Mouse (Mus musculus): ENCODE measurements at regions not wholly inside any gene's neighbourhood (a gene's known extent, or its start where the extent isn't known, plus 50 kb on each side); places are given as distances from the start of the nearest gene placed in this dataset.
A peak's percentile ranks its signal among the peaks of the same experiment; 100 is the strongest.
"Not testable (repeated sequence)": the region's sequence is repeated elsewhere in the genome, so short reads cannot be mapped to it uniquely, and the experiment has no call there.

DNA sequence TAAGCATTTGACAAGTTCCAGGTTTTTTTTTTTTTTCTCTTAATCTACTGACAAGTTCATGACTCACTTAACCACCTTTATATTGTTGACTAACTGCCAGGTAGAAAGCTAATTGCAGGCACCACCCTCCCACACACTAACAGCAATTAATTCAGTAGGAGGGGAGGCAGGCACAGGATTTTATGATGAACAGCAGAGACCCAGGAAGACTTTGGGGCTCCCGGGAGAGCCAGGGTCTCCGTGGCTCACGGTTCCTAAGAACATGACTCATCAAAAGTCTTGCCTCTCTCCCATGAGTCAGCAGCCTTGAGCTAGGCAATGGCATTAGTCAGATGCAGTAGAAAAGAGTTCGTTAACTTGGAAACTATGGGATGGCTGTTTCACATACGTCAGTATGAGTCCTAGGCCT is 77.7 kb downstream of the Phlda1 start:
- ATAC-seq (replicated peaks in 1 of 2; ENCODE audit: insufficient read depth in 1 of 2, low FRiP score in 2 of 2, low TSS enrichment in 1 of 2, low read depth in 1 of 2, poor library complexity in 2 of 2, severe bottlenecking in 2 of 2): no peak

DNA sequence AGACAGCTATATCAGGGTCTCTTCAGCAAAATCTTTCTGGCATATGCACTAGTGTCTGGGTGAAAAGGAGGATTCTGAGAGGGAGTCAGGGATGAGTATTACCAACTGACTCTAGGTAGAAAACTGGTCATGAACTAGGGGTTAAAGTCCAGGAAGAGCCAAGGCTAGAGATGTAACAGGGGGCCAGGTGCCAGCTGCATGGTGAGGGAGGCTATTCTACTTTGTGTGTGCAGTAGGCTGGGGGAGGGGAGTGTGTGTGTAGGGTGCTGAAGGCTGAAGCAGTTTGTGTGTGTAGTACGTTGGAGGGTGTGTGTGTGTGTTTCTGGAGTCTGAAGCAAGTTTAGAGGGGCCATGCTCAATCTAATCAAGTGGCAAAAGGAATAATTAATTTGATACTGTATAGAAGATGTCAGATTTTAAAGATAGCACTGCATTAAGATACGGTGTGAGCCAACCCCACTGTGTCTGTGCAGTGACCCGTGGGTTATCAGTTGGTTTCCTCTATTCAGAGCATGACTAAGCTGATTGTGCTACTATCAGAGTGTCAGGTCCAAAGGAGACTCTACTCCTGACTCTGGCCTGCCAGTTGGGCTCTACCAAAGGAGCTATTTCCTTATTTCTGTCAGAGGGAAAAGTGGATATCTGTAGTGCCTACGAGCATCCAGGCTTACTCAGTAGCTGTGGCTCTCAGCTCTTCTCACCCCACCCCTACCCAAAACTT is 82.0 kb downstream of the Phlda1 start:
- peak; percentile 21 to 22; a peak in 2 of 4 replicates for ATAC-seq (replicated peaks in 1 of 2; ENCODE audit: insufficient read depth in 1 of 2, low FRiP score in 2 of 2, low TSS enrichment in 1 of 2, low read depth in 1 of 2, poor library complexity in 2 of 2, severe bottlenecking in 2 of 2)

DNA sequence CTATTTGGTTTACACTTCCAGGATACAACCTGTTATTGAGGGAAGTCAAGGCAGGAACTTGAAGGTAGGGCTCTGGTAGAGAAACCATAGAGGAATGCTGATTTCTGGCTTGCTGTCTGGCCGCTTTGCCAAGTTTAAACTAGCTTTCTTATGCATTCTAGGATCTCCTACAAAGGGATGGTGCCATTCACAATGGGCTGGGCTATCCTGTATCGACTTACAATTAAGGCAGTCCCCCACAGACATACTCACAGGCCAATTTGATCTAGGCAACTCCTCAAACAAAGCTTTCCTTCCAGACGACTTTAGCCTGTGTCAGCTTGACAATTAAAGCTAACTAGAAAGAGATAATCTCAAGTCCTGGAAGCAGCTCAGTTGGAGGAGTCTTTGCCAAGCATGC is 83.1 kb downstream of the Phlda1 start:
- no peak for ATAC-seq (replicated peaks in 1 of 2; ENCODE audit: insufficient read depth in 1 of 2, low FRiP score in 2 of 2, low TSS enrichment in 1 of 2, low read depth in 1 of 2, poor library complexity in 2 of 2, severe bottlenecking in 2 of 2)

DNA sequence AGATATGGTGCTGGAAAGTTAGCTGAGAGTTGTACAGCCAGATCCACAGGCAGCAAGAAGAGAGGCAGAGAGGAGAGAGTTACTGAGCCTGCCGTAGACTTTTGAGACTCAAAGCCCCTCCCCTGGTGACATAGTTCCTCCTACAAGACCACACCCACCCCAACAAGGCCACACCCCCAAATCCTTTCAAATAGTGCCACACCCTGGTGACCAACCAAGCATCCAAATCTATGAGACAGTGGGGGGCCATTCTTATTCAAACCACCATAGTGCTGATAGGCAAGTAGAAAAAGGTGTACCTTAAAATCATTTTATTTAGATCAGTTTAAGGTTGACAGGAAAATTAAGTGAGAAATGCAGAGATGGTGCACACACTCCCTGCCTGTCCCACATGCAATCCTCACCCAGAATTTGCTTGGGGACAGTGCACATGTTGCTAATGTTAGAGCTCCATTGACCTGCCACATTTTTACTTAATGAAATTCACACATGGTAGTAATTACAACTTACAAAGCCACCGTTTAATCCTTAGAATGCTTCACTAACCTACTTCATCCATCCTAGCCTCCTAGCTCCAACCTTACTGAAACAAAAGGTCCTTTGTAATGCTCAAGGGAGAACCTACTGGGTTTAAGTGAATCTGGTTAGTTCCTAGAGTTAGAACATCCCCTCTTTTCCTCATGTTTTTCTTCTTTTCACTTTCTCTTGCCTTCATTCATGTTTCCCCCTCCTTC is 86.5 kb downstream of the Phlda1 start:
- ATAC-seq (replicated peaks in 1 of 2; ENCODE audit: insufficient read depth in 1 of 2, low FRiP score in 2 of 2, low TSS enrichment in 1 of 2, low read depth in 1 of 2, poor library complexity in 2 of 2, severe bottlenecking in 2 of 2): no peak

DNA sequence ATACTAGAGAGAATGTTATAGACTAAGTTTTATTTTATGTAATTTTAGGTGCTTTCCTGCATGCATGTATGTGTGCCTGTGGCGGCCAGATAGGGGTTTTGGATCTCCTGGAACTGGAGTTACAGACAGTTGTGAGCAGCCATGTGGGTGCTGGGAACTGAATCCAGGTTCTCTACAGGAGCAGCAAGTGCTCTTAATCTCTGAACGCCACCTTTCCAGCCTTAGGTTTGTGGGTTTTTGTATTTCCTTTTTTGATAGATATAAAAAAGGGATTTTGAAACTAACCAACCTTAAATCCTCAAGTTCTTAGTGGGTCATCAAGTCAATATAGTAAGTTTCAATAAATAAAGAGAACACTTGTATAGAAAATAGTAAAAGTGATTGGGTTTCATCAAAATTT is 87.2 kb downstream of the Phlda1 start:
- no peak for ATAC-seq (replicated peaks in 1 of 2; ENCODE audit: insufficient read depth in 1 of 2, low FRiP score in 2 of 2, low TSS enrichment in 1 of 2, low read depth in 1 of 2, poor library complexity in 2 of 2, severe bottlenecking in 2 of 2)

DNA sequence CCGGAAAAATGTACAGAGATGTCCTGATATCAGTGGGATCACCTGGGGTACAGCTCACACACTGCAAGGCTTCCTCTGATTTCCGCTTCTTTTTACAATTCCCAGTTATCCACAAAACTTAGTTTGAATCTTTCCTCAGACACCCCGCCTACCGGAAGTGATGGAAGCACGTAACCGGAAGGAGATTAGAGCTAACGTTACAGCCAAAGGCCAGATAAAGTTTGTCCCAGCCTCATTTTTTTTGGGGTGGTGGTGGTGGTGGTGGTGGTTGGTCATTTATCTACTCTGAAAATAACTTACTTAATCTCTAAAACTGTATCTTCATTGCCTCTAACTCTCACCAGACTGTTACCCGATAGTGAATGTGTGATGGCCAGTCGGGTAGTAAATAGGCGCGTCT is 88.1 kb downstream of the Phlda1 start:
- no peak for ATAC-seq (replicated peaks in 1 of 2; ENCODE audit: insufficient read depth in 1 of 2, low FRiP score in 2 of 2, low TSS enrichment in 1 of 2, low read depth in 1 of 2, poor library complexity in 2 of 2, severe bottlenecking in 2 of 2)

DNA sequence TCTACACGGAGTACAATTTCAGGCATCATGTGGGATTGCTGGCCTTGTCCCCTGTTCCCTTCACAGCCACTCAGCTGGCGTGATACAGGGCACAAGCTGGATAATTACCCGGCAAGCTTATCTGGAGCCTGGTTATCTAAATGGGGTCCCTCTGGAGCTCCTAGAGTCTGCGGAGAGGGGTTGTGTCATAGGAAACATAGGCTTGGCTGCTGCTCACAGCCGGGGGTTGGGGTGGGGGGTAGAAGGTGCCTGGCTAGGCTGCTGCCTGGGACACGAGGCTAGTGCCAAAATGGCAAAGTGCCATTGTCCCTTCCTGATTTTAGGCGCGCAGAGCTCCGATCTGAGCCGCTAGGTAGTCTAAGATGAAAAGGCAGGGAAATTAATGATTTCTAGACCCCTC is 88.6 kb downstream of the Phlda1 start:
- ATAC-seq (replicated peaks in 1 of 2; ENCODE audit: insufficient read depth in 1 of 2, low FRiP score in 2 of 2, low TSS enrichment in 1 of 2, low read depth in 1 of 2, poor library complexity in 2 of 2, severe bottlenecking in 2 of 2): no peak

DNA sequence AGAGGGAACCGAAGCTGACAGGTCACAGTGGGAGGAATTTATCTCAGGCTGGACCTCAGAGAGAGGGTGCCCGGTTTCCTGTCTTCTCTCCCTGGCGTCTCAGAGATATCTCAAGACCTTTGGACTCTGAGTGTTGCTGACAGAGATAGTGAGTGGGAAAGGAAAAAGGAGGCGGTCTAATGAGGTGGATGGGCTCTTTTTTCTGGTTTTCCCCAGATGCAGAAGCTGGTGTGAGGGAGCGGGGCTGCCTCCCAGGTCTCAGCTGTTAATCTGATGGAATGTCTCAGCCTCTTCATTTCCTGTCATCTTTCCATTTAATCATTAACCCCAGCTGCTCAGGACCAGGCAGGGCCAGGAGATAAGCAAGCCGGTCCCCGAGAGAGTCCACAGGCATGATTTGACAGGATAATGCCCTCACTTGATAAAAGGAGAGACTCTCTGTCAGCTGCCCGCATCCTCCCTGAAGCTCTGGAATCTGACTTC is 89.5 kb downstream of the Phlda1 start:
- ATAC-seq (replicated peaks in 1 of 2; ENCODE audit: insufficient read depth in 1 of 2, low FRiP score in 2 of 2, low TSS enrichment in 1 of 2, low read depth in 1 of 2, poor library complexity in 2 of 2, severe bottlenecking in 2 of 2): no peak; a peak in 1 of 4 replicates

DNA sequence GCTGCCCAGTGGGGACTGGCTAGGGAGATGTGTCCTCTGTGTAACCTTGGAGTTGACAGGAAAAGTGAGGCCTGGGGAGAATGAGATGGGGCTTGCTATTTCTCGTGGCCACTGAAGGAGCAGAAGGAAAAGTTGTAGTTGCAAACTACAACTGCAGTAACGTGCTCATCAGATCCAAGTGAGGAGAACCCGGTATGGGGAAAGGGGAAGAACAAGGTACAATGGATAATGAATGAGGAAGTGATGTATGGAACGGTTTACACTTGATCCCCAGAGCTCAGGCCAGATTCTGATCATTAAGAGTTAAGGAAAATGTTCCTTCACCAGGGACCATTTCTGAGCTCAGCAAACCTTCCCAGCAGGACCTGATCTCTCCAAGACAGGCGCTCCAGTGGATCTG is 92.6 kb downstream of the Phlda1 start:
- no peak for ATAC-seq (replicated peaks in 1 of 2; ENCODE audit: insufficient read depth in 1 of 2, low FRiP score in 2 of 2, low TSS enrichment in 1 of 2, low read depth in 1 of 2, poor library complexity in 2 of 2, severe bottlenecking in 2 of 2)

DNA sequence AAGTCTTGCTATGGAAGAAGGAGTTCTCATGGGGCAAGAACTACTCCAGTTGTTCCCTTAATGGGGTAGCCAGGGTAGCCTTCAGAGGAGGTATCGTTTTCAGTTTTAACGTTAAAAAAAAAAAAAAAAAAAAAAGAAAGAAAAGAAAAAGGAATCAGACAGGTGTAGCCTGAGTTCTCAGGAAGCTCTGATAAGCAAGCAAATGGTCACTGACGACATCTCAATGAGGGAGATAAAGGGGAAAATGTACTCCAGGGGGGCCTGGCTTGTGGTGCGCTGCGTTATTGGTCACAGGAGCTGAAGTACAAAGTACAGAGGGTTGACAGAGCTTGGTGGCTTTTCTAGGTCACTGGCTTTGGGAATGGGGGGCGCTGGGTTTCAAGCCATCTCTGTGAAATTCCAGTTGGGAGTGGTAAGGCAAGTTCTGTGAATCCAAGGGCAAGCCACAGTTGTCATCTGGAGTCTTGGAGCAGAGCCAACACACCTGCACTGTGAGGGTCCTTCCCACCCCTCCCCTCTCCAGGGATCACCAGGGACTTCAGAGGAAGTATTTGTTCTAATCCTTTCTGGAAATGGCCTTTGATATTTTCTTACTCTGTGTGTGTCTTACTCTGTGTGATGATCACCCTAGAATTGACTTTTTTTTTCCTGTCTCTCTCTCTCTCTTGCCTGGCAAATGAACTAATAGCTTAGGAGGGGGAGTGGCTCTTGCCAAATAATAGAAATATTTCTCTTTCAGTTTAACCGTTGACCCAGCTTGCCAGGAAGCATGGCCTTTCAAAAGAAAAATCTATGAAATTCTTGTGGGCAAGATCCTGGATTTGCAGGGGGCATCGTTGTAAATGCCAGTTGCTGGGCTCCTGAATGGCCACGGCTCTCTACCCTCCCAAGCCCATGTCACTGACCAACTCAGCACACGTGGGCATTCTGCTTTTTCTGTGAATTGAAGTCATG is 93.5 kb downstream of the Phlda1 start:
- no peak for ATAC-seq (replicated peaks in 1 of 2; ENCODE audit: insufficient read depth in 1 of 2, low FRiP score in 2 of 2, low TSS enrichment in 1 of 2, low read depth in 1 of 2, poor library complexity in 2 of 2, severe bottlenecking in 2 of 2)

DNA sequence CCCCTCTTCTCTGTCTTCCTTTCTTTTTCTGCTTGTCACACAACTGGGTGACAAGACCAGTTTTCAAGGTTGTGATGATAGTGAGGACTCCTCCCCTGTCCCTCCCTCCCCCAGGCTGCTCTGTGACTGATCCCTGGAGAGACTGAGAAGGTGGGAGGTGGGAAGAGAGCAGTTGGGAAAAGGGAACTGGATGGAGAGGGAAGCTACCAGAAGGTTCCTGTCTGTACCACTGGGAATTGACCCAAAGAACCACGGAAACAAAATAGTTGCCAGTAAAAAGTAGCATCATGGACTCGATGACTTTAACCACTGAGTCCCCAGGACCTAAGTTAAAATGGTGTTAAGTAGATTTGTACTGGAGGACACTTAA is 94.2 kb downstream of the Phlda1 start:
- 0 out of 4 replicates have a peak, but pooled peaks of 1 of the 2 experiments have one; percentile 3 for ATAC-seq (replicated peaks in 1 of 2; ENCODE audit: insufficient read depth in 1 of 2, low FRiP score in 2 of 2, low TSS enrichment in 1 of 2, low read depth in 1 of 2, poor library complexity in 2 of 2, severe bottlenecking in 2 of 2)

DNA sequence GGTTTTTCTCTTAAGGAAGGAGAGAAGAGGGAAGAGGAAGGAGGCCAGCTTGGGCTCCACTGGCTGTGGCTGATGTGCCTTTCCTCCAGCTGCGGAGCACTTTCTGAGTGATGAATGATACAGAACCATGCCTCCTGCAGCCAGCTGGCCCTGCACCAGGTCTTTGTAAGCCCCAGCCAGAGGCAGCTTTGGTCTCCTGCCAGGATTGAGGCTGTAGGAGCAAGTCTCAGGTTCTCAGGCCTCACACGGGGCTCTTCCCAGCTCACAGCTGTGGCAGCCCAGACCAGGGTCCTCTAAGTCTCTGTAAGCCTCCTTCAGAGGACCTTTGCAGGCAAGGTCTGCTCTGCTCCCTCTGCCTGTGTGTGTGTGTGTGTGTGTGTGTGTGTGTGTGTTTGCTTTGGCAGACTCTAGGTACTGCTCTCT is 94.6 kb downstream of the Phlda1 start:
- ATAC-seq (replicated peaks in 1 of 2; ENCODE audit: insufficient read depth in 1 of 2, low FRiP score in 2 of 2, low TSS enrichment in 1 of 2, low read depth in 1 of 2, poor library complexity in 2 of 2, severe bottlenecking in 2 of 2): peak; percentile 86 to 90

DNA sequence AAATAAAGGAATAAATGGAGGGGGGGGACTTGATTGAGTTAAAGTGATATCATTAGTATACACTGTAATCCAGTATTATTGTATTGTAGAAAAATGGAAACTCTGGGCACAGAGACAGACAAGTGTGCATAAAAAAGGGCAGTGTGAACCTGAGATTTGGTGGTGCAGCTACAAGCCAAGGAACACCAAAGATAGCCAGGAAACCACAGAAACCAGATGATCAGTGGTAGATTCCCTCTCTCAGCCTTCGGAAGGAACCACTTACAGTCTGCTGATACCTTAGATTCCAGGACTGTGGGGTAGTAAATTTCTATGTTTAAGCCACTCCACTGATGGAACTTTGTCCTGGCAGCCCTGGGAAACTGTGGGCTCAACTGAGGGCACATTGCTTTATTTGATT is 97.1 kb downstream of the Phlda1 start:
- no peak for ATAC-seq (replicated peaks in 1 of 2; ENCODE audit: insufficient read depth in 1 of 2, low FRiP score in 2 of 2, low TSS enrichment in 1 of 2, low read depth in 1 of 2, poor library complexity in 2 of 2, severe bottlenecking in 2 of 2)

DNA sequence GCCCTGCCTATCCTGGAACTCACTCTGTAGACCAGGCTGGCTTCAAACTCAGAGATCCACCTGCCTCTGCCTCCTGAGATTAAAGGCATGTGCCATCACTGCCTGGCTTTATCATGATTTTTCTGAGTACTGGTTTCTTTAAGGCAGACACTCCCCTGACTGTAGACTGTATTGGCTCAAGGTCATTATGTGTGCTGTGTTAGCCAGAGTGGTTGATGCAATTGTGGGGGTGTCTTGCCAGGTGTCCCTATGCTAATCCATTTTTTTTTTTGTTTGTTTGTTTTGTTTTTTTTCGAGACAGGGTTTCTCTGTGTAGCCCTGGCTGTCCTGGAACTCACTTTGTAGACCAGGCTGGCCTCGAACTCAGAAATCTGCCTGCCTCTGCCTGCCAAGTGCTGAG is 101.3 kb downstream of the Phlda1 start:
- not testable (repeated sequence) for ATAC-seq (replicated peaks in 1 of 2; ENCODE audit: insufficient read depth in 1 of 2, low FRiP score in 2 of 2, low TSS enrichment in 1 of 2, low read depth in 1 of 2, poor library complexity in 2 of 2, severe bottlenecking in 2 of 2)

DNA sequence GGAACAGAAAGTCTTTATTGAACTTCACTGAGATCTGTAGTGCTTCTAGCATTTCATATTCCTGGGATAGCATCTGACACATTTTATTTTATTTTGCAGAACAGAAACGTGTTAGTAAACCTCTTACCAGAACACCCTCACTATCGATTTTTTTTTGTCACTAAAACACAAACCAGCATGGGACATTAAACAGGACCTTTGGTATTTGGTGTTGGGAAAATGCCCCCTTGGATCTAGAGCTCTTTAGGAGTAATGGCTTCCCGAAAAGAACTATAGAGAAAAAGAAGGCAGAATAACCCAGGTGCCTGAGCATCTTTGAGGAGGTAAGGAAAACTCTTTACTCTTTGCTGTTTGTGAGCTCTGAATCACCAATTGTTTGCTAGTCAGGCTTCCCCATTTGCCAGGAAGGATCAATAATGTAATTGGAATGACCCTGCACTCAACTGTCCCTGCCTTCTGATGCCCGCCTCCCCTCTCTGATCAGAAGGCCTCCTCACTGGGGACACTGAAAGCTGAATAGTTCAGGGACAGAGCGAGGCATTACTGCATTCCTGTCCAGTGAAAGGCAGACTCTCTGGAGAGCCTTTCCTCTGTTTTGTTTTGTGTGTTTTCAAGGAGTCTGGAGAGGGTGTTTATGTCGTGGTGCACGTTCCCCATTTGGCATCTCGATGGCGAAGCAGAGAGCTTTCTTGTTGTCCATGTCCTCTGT is 102.5 kb downstream of the Phlda1 start:
- ATAC-seq (replicated peaks in 1 of 2; ENCODE audit: insufficient read depth in 1 of 2, low FRiP score in 2 of 2, low TSS enrichment in 1 of 2, low read depth in 1 of 2, poor library complexity in 2 of 2, severe bottlenecking in 2 of 2): no peak

DNA sequence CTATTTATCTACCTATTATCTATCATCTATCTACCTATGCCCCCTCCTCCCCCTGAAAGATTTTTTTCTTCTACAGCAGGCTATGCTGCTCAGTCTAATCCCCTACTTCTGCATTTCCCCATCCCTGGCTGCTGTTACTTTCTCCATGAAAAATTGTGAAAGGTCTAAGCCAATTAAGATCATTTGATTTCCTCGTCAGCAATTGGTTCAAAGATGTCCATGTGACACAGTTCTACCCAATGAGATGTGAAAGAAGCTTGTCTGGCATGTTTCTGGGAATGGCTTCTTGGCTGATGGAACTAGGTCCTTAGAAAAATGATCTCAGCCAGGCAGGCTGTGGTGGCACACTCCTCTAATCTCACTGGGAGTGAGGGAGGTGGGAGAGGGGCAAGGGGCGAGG is 103.8 kb downstream of the Phlda1 start:
- no peak for ATAC-seq (replicated peaks in 1 of 2; ENCODE audit: insufficient read depth in 1 of 2, low FRiP score in 2 of 2, low TSS enrichment in 1 of 2, low read depth in 1 of 2, poor library complexity in 2 of 2, severe bottlenecking in 2 of 2)

DNA sequence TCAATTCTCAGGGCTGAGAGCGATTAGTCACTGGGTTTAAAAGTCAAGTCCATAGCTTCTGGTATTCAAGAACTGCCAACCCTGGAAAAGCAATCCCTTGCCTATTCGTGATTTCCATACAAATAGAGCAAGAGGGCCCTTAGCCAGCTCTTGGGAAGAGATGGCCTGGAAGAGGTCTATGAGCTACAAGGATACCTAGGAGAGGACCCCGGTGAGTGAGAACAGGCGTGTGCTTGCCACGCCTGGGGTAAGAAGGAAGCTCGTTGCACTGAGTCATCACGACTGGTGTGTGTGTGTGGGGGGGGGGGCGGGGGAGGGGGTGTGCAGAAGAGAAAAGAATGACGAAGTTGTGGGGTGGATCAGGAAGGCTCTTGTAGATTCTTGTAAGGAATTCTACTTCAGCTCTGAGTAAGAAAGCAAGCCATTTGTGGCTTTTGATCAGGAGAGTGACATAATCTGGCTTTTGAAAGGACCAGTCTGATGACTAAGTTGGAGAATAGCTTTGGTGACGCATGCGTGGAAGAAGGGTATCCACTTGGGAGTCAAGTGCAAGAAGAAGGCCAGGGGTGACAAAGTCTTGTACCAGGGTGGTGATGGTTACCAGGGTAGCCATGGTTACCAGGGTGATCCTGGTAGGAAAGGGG is 113.7 kb downstream of the Phlda1 start:
- no peak for ATAC-seq (replicated peaks in 1 of 2; ENCODE audit: insufficient read depth in 1 of 2, low FRiP score in 2 of 2, low TSS enrichment in 1 of 2, low read depth in 1 of 2, poor library complexity in 2 of 2, severe bottlenecking in 2 of 2)
